Mouse (Mus musculus) hindbrain, embryonic 11.5 days (tissue): Measurements from ENCODE around the gene Cdc42se1. TPM values are rescaled to one million over a fixed set of nuclear protein-coding genes. Genes with fewer than 3 reads are reported as not detected.

ENCODE experiments used
- ATAC-seq: fragments of 200-750 bp; cut with Nextera tagmentation; 2 replicates; pipeline ENCODE4 v1.8.0; 2017; ENCODE audit warnings: mild to moderate bottlenecking, moderate TSS enrichment, moderate library complexity; ENCODE audit not compliant: low FRiP score
- DNase-seq: peaks from one replicate; pipeline ENCODE4 v3.0.0-alpha.2; 2015; ENCODE audit warnings: low spot score
- H3K27ac ChIP-seq: fragments of 300-500 bp; sonication (generic); 2 replicates; pipeline ENCODE4 v1.5.1; 2014; ENCODE audit warnings: mild to moderate bottlenecking, low read depth, low read length
- H3K27me3 ChIP-seq: fragments of 300-500 bp; sonication (generic); 2 replicates; pipeline ENCODE4 v1.6.1; 2014; ENCODE audit warnings: mild to moderate bottlenecking, low read length, moderate library complexity, mixed read lengths; ENCODE audit not compliant: control insufficient read depth, insufficient read depth
- H3K36me3 ChIP-seq: fragments of 300-500 bp; sonication (generic); 2 replicates; pipeline ENCODE4 v1.6.1; 2014; ENCODE audit warnings: mild to moderate bottlenecking, low read length, moderate library complexity, mixed read lengths; ENCODE audit not compliant: control insufficient read depth, insufficient read depth
- H3K4me1 ChIP-seq: fragments of 300-500 bp; sonication (generic); replicated peaks from 2 replicates; pipeline ENCODE4 v1.6.1; 2014; ENCODE audit warnings: low read length, mixed read lengths; ENCODE audit not compliant: control insufficient read depth, insufficient read depth
- H3K4me2 ChIP-seq: fragments of 300-500 bp; sonication (generic); replicated peaks from 2 replicates; pipeline ENCODE4 v1.6.1; 2014; ENCODE audit warnings: mild to moderate bottlenecking, low read depth, low read length
- H3K4me3 ChIP-seq: fragments of 300-500 bp; sonication (generic); 2 replicates; pipeline ENCODE4 v1.5.1; 2014; ENCODE audit warnings: low read depth, low read length
- H3K9ac ChIP-seq: fragments of 300-500 bp; sonication (generic); 2 replicates; pipeline ENCODE4 v1.6.1; 2014; ENCODE audit warnings: low read depth, low read length
- H3K9me3 ChIP-seq: fragments of 300-500 bp; sonication (generic); 2 replicates; pipeline ENCODE4 v1.6.1; 2016; ENCODE audit warnings: low read length; ENCODE audit not compliant: control insufficient read depth
- WGBS: fragments of 180-500 bp; shearing (Covaris S2); extraction: QIAGEN DNeasy Blood & Tissue Kit; methylation state at CpG from one replicate; pipeline ENCODE4 v1.1.7; 2014; 5-methylcytosine and 5-hydroxymethylcytosine counted together
- polyA plus RNA-seq: library from polyadenylated mRNA; unstranded; fragments of >200 nt; fragmentation: Nextera tagmentation; extraction: Ambion mirVana; gene quantifications from 2 replicates; pipeline ENCODE4 v1.2.1, GENCODE M21; 2014

Gene Cdc42se1
- polyA plus RNA-seq, 1 experiment from 2014 or later = 110 TPM

DNA sequence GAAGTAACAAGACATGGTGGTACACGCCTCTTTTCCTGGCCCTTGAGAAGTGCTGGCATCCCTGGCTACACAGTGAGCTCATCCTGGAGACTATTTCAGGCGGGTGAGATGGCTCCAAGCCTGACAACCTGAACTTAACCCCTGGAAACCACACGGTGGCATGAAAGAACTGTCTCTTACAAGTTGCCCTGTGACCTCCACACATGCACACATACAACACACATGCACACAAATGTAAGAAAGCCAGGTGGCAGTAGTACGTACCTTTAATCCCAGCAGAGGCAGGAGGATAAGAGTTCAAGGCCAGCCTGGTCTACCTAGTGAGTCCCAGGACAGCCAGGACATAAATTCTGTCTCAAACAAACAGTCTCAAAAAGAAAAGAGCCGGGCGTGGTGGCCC, 10.5 kb downstream of the Cdc42se1 start:
- Histone ChIP-seq H3K27me3 (no peaks in the 10 kb centered on the region), H3K27ac (no peak overlapping the region), H3K4me1 (no peaks in the 10 kb centered on the region), H3K9ac (no peak overlapping the region), H3K36me3 (0 out of 2 replicates have a peak, but pooled peaks cover 15% of the 10 kb centered on the region), H3K4me2 (no peak overlapping the region), H3K4me3 (no peak overlapping the region), H3K9me3 (no peaks in the 10 kb centered on the region)
- 92% methylated on average over 6 of the region's 6 CpGs for WGBS
- DNase-seq (no peak), ATAC-seq (no peak)

DNA sequence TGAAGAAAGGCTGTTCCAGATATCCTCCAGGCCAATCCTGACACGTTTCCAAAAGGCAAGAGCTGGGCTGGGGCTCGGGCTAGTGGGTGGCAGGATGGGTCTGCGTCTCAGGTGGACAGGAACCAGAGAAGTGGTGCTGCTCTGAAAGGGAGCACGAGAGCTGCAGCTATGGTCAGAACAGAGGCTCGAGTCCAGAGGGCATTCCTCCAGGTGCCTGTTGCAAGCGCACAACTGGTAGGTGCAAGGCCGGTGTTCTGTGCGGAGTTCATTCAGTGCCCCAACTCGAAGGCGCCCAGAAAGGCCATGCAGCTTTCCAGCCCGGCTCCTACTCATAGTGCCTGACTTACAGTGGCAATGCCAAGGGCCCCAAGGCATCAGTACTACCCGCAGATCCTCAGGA, 11.4 kb downstream of the Cdc42se1 start:
- H3K4me1 ChIP-seq = no peaks in the 10 kb centered on the region
- no peak overlapping the region for H3K4me2 ChIP-seq
- ATAC-seq (no peak), DNase-seq (no peak)
- H3K4me3 ChIP-seq = no peak overlapping the region
- no peak overlapping the region for H3K9ac ChIP-seq
- no peaks in the 10 kb centered on the region for H3K27me3 ChIP-seq
- no peaks in the 10 kb centered on the region for H3K9me3 ChIP-seq
- H3K27ac ChIP-seq = no peak overlapping the region
- 90% methylated on average over 12 of the region's 12 CpGs for WGBS
- H3K36me3 ChIP-seq = 0 out of 2 replicates have a peak, but pooled peaks cover 11% of the 10 kb centered on the region

DNA sequence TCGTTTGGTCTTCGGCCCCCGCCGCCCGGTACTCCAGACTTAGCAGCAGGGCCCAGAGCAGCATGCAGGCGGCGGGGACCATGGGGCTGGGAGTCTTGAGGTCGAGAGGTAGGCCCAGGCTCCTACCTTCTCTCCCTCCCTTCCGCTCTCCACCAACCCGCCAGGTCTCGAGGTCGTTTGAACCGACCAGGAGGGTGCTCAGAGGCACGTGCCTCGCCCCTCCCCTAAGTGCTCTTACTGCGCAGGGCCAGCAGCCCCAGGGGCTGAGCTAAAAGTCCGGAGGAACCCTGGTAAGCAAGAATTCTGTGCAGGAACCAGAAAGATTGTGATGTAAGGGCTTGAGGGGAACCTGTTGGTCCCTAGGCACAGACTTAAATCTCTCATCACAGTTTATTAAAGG, 12.4 kb downstream of the Cdc42se1 start:
- Histone ChIP-seq H3K9ac (no peak overlapping the region), H3K27ac (no peak overlapping the region), H3K4me3 (no peak overlapping the region)

DNA sequence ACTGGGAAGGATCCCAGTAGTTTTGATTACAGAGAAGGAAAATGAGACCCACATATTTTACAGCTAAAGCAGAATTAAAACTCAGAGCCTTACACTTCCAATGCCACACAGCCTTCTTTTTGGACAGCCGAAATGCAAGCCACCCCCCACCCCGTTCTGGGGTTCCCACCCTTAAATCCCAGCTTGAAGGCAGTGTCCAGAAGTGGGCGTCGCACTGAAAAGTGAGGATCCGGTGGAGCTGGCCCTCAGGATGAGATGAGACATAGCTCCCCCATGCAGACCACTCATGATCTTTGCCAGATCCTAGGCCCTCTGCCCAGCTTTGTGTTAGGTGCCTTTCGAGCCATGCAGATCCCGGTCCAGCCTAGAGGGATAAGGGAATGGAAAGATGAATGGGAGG, 13.0 kb downstream of the Cdc42se1 start, which contains the start of gene Gm128:
Gm128 (minus strand) TSS at position 101 of the 400 bp plus-strand sequence.
- no peak for ATAC-seq
- H3K4me2 ChIP-seq = no peak within 1 kb of the TSS
- H3K36me3 ChIP-seq = 0 out of 2 replicates have a peak, but pooled peaks cover 11% of the 10 kb centered on the region
- no peaks in the 10 kb centered on the region for H3K9me3 ChIP-seq
- 75% methylated on average over 7 of the region's 7 CpGs for WGBS
- no peaks in the 10 kb centered on the region for H3K27me3 ChIP-seq
- H3K9ac ChIP-seq = no peak within 1 kb of the TSS
- H3K4me1 ChIP-seq = no peaks in the 10 kb centered on the region
- no peak within 1 kb of the TSS for H3K27ac ChIP-seq
- DNase-seq = no peak
- no peak within 1 kb of the TSS for H3K4me3 ChIP-seq

More for the DNA sequence above, 12.4 kb downstream of the Cdc42se1 start:
- 0 out of 2 replicates have a peak, but pooled peaks cover 11% of the 10 kb centered on the region for H3K36me3 ChIP-seq
- H3K4me1 ChIP-seq = no peaks in the 10 kb centered on the region
- DNase-seq (no peak), ATAC-seq (no peak)
- no peak overlapping the region for H3K4me2 ChIP-seq
- no peaks in the 10 kb centered on the region for H3K27me3 ChIP-seq
- H3K9me3 ChIP-seq = no peaks in the 10 kb centered on the region
- 27% methylated on average over 16 of the region's 17 CpGs for WGBS

DNA sequence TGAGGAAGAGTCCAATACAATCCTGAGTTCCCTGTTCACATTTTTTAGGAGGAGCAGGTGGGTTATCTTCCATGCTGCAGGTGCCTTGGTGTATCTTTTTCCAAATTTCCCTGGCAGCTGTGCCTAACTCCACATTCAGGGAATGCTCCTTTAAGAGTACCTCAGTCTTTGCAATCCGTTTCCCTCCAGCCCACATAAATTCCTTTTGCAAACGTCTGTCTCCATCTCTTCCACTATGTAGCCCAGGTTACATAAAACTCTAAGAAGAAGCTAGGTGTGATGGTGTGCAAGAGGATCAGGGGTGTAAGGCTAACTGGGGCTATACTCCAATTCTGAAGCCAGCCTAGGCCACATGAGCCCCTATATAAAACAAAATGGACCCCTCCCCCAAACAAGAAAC, 14.6 kb downstream of the Cdc42se1 start:
- no peaks in the 10 kb centered on the region for H3K9me3 ChIP-seq
- no peak for ATAC-seq
- WGBS = 83% methylated on average over 2 of the region's 2 CpGs

DNA sequence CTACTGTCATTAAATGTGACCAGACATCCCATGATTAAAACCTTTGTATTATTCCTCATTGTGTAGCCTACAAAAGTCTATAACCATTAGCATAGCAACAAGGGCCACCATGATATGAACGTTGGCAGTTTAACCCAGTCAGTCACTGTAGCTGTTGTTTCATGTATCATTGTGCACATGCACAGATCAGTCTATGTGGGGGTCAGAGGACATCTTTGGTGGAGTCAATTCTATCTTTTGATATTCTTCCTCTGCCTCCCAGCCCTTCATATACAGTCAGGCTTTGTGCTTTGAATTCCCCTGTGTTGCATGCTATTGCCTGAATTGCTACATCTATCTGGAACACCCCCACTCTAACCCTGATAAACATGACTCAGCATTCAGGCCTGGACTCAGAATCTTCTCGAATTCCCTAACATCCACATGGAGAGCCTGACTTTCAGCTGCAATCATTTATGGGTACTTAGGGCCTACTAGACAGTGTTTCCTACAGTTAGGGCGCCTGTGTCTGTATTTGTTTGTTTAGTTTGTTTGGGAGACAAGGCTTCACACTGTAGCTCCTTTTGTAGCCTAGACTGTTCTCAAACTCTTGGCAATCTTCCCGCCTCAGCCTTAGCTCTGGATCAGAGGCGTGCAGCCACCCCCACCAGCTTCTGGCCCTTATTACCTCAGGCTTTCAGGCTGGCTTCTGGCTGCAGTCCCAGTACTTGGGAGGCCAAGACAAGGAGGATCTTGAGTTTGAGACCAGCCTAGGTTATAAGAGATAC, 18.1 kb downstream of the Cdc42se1 start:
- Histone ChIP-seq H3K27me3 (no peaks in the 10 kb centered on the region), H3K36me3 (no peaks in the 10 kb centered on the region), H3K4me3 (no peak overlapping the region), H3K4me1 (no peaks in the 10 kb centered on the region), H3K9ac (no peak overlapping the region), H3K4me2 (no peak overlapping the region), H3K27ac (no peak overlapping the region), H3K9me3 (no peaks in the 10 kb centered on the region)
- no peak for DNase-seq
- no peak for ATAC-seq
- 85% methylated on average over 5 of the region's 5 CpGs for WGBS

More for the DNA sequence above, 14.6 kb downstream of the Cdc42se1 start:
- DNase-seq = no peak
- H3K27ac ChIP-seq = no peak overlapping the region
- no peaks in the 10 kb centered on the region for H3K4me1 ChIP-seq
- 0 out of 2 replicates have a peak, but pooled peaks cover 2% of the 10 kb centered on the region for H3K36me3 ChIP-seq
- H3K27me3 ChIP-seq = no peaks in the 10 kb centered on the region
- H3K9ac ChIP-seq = no peak overlapping the region
- no peak overlapping the region for H3K4me3 ChIP-seq
- no peak overlapping the region for H3K4me2 ChIP-seq

DNA sequence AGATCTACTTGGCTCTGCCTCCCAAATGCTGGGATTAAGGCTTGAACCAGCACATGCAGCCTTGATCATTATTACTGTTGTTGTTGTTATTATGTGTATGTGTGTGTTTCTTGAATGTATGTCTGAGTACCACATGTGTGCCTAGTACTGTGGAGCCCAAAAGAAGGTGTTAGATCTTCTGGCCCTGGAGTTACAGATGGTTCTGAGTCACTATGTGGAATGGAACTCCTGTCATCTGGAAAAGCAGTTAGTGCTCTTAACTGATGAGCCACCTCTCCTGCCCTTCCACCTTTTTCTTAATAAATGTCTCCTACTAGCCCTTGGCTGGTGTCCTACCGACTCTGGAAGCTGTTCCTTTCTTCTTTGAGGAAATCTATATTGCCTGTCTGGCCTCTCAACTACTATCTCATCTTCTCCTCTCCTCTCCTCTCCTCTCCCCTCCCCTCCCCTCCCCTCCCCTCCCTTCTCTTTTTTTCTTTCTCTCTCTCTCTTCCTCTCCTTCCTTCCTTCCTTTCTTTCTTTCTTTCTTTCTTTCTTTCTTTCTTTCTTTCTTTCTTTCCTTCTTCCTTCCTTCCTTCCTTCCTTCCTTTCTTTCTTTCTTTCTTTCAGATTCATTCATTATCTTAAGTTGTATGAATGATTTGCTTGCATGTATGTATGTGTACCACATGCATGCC, 19.3 kb downstream of the Cdc42se1 start:
- no peak for ATAC-seq
- WGBS = 67% methylated on average over 1 of the region's 1 CpGs
- H3K36me3 ChIP-seq = no peaks in the 10 kb centered on the region
- no peak overlapping the region for H3K4me2 ChIP-seq
- H3K27ac ChIP-seq = no peak overlapping the region
- no peak for DNase-seq
- no peaks in the 10 kb centered on the region for H3K4me1 ChIP-seq
- no peaks in the 10 kb centered on the region for H3K9me3 ChIP-seq
- no peak overlapping the region for H3K9ac ChIP-seq
- no peak overlapping the region for H3K4me3 ChIP-seq
- no peaks in the 10 kb centered on the region for H3K27me3 ChIP-seq

DNA sequence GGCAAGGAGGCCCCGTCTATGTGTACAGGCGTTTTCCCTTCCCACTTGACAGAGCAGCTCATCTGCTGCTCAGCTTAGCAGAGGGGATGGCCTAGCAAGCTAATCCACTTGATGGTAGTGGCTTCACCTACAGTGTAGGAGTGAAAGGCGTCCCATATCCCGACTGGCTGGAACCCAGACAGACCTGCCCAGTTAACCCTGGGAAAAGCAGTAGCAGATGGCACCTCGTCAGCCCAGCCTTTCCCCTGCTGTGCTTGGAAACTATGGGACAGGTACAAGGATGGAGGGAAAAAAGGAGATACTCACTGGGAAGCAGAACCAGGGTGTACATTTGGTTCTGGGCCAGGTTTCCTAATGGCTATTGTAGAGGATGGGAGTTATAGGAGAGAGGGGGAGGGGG, 21.8 kb downstream of the Cdc42se1 start:
- WGBS = 80% methylated on average over 5 of the region's 5 CpGs
- ATAC-seq = no peak

More for the DNA sequence above, 21.8 kb downstream of the Cdc42se1 start:
- H3K36me3 ChIP-seq = 0 out of 2 replicates have a peak, but pooled peaks cover 2% of the 10 kb centered on the region
- H3K9ac ChIP-seq = no peak overlapping the region
- no peak overlapping the region for H3K4me3 ChIP-seq
- no peaks in the 10 kb centered on the region for H3K27me3 ChIP-seq
- H3K9me3 ChIP-seq = no peaks in the 10 kb centered on the region
- H3K4me1 ChIP-seq = no peaks in the 10 kb centered on the region
- no peak overlapping the region for H3K27ac ChIP-seq
- no peak for DNase-seq
- H3K4me2 ChIP-seq = no peak overlapping the region
